Mouse (Mus musculus) cerebellum, adult 9-11 months (tissue): ENCODE results near the gene Mfap4.

ENCODE experiments used
- DNase-seq: peaks from one replicate; pipeline ENCODE4 v3.0.0; 2022

Mfap4 gene

GRCm38 (mm10) chr11:61519484-61520107 is 34.4 kb downstream of the Mfap4 start:
- peak; percentile 30 for DNase-seq

- DNase-seq, result peak; percentile 89
Measured at GRCm38 (mm10) chr11:61526872-61527271, 41.6 kb downstream of the Mfap4 start.

- peak; percentile 95 for DNase-seq
Measured at GRCm38 (mm10) chr11:61529268-61529713, 44.1 kb downstream of the Mfap4 start.

GRCm38 (mm10) chr11:61532820-61533219 is 47.6 kb downstream of the Mfap4 start:
- DNase-seq, result no peak

- no peak for DNase-seq
Measured at GRCm38 (mm10) chr11:61533571-61533970, 48.3 kb downstream of the Mfap4 start.

- no peak for DNase-seq
Measured at GRCm38 (mm10) chr11:61535530-61535929, 50.3 kb downstream of the Mfap4 start.

GRCm38 (mm10) chr11:61536952-61537351 is 51.7 kb downstream of the Mfap4 start:
- DNase-seq, result no peak

GRCm38 (mm10) chr11:61537362-61537761 is 52.1 kb downstream of the Mfap4 start:
- no peak for DNase-seq
